13 mouse cellular contexts compared by ENCODE assay signal in genomic region chr6:37222947-37223510, GRCm38 (mm10).
DNase-seq lines count a peak whose midpoint lies in the region; ATAC-seq and TF ChIP-seq lines count a peak whose summit lies in the region.
"Had no signal": no experiment of that assay in that cellular context is flagged by ENCODE, and none has a peak within 500 bp of the region (broad histone marks: within the 10 kb centered on the region; RNA-seq: fewer than 3 reads in every experiment).

No protein-coding gene starts in this region.

- no peak overlapping the region for H3K4me2 ChIP-seq in liver, embryonic 12.5 days
- H3K4me2 ChIP-seq in CH12.LX (ENCODE audit: insufficient read depth, low read depth, poor library complexity, severe bottlenecking), result peak overlapping the region; percentile 77; the same call in 1 of the 2 replicates
- no peak overlapping the region for H3K4me2 ChIP-seq in liver, postnatal 0 days (ENCODE audit: low read depth, low read length)
- no peak overlapping the region for H3K4me2 ChIP-seq in forebrain, embryonic 15.5 days (replicated peaks)
- H3K4me2 ChIP-seq: hindbrain, embryonic 14.5 days; midbrain, embryonic 12.5 days had no signal

- H3K27ac ChIP-seq in liver, embryonic 12.5 days, result no peak overlapping the region
- peak overlapping the region; percentile 29; the same call in 1 of the 2 replicates for H3K27ac ChIP-seq in CH12.LX (ENCODE audit: insufficient read depth, low read depth)
- peak overlapping the region; percentile 22; the same call in 1 of the 2 replicates for H3K27ac ChIP-seq in liver, postnatal 0 days (ENCODE audit: low read depth)
- H3K27ac ChIP-seq in forebrain, embryonic 15.5 days (replicated peaks), result no peak overlapping the region
- H3K27ac ChIP-seq: hindbrain, embryonic 14.5 days; midbrain, embryonic 12.5 days had no signal

- DNase-seq in liver (no peak), A20 (ENCODE audit: low read depth, low spot score) (peak; percentile 34), CH12.LX (ENCODE audit: extremely low read depth) (peak; percentile 71)
- DNase-seq in liver, postnatal 0 days, result no peak
- DNase-seq in cerebellum, adult 11 months, result no peak
- DNase-seq: cerebellum, adult 11-12 months; kidney, postnatal 14 days; lung, adult 2 months had no signal

- no peaks in the 10 kb centered on the region for H3K36me3 ChIP-seq in liver, embryonic 12.5 days
- peaks cover 0 to 7% of the 10 kb centered on the region in 2 experiments for H3K36me3 ChIP-seq in CH12.LX (replicated peaks in 1 of 2; ENCODE audit: control insufficient read depth in 1 of 2, insufficient read depth in 1 of 2, low read length in 1 of 2)
- no peaks in the 10 kb centered on the region for H3K36me3 ChIP-seq in liver, postnatal 0 days (replicated peaks; ENCODE audit: insufficient read depth, low read length)
- H3K36me3 ChIP-seq in forebrain, embryonic 15.5 days, result no peaks in the 10 kb centered on the region
- H3K36me3 ChIP-seq: midbrain, embryonic 12.5 days had no signal

- no peak for TF ChIP-seq RAD21 in CH12.LX (IDR thresholded peaks at IDR 0.05; ENCODE audit: low read depth, low read length)

- H3K27me3 ChIP-seq in liver, embryonic 12.5 days (replicated peaks), result no peaks in the 10 kb centered on the region
- no peaks in the 10 kb centered on the region for H3K27me3 ChIP-seq in CH12.LX (replicated peaks)
- H3K27me3 ChIP-seq in liver, postnatal 0 days (ENCODE audit: insufficient read depth, low read length), result no peaks in the 10 kb centered on the region
- H3K27me3 ChIP-seq in forebrain, embryonic 15.5 days, result no peaks in the 10 kb centered on the region
- H3K27me3 ChIP-seq: midbrain, embryonic 12.5 days had no signal

- in situ Hi-C loops in CH12.LX (cut with MboI; ENCODE audit: low pct_ligation_motif_present, low pct_unique_long_range_greater_than_20kb, low sequenced_read_pairs), result no loop called here

- no peak for TF ChIP-seq CTCF in CH12.LX (conservative IDR thresholded peaks at IDR 0.05 in 1 of 2, IDR thresholded peaks at IDR 0.05 in 1 of 2; ENCODE audit: low read depth in 2 of 2, low read length in 2 of 2)
- no peak for TF ChIP-seq CTCF in liver, postnatal 0 days (IDR thresholded peaks at IDR 0.05; ENCODE audit: low read depth)

- H3K4me3 ChIP-seq in liver, embryonic 12.5 days, result no peak overlapping the region
- H3K4me3 ChIP-seq in CH12.LX (replicated peaks in 1 of 3; ENCODE audit: low read depth in 2 of 3, low read length in 2 of 3, poor library complexity in 1 of 3), result no peak overlapping the region
- no peak overlapping the region for H3K4me3 ChIP-seq in liver, postnatal 0 days (ENCODE audit: low read depth, low read length)
- no peak overlapping the region for H3K4me3 ChIP-seq in forebrain, embryonic 15.5 days
- H3K4me3 ChIP-seq: midbrain, embryonic 12.5 days had no signal

- no peak for TF ChIP-seq EP300 in CH12.LX (IDR thresholded peaks at IDR 0.05; ENCODE audit: low read length)
- TF ChIP-seq EP300 in liver, postnatal 0 days (IDR thresholded peaks at IDR 0.05; ENCODE audit: low read depth), result no peak

- dilution Hi-C loops in CH12.LX (cut with MboI; ENCODE audit: extremely low pct_ligation_motif_present, extremely low pct_unique_long_range_greater_than_20kb, low sequenced_read_pairs), result no loop called here

- no peaks in the 10 kb centered on the region for H3K9me3 ChIP-seq in liver, embryonic 12.5 days (replicated peaks)
- H3K9me3 ChIP-seq in CH12.LX (replicated peaks; ENCODE audit: low read length), result no peaks in the 10 kb centered on the region
- no peaks in the 10 kb centered on the region for H3K9me3 ChIP-seq in liver, postnatal 0 days (ENCODE audit: low read length)
- no peaks in the 10 kb centered on the region for H3K9me3 ChIP-seq in forebrain, embryonic 15.5 days
- H3K9me3 ChIP-seq: midbrain, embryonic 12.5 days had no signal

- H3K4me1 ChIP-seq in liver, embryonic 12.5 days, result no peaks in the 10 kb centered on the region; the same call in 1 of the 2 replicates
- H3K4me1 ChIP-seq in CH12.LX (ENCODE audit: control insufficient read depth in 1 of 2, insufficient read depth in 2 of 2), result peaks cover 20 to 32% of the 10 kb centered on the region in 2 experiments
- no peaks in the 10 kb centered on the region for H3K4me1 ChIP-seq in liver, postnatal 0 days (ENCODE audit: insufficient read depth)
- peaks cover 16% of the 10 kb centered on the region for H3K4me1 ChIP-seq in forebrain, embryonic 15.5 days

- TF ChIP-seq POLR2A in CH12.LX (IDR thresholded peaks at IDR 0.05; ENCODE audit: low read depth, low read length), result 0 out of 2 replicates have a peak, but pooled peaks have one; percentile 28

- H3K9ac ChIP-seq in liver, embryonic 12.5 days, result no peak overlapping the region
- H3K9ac ChIP-seq in CH12.LX (ENCODE audit: insufficient read depth, low read depth), result no peak overlapping the region
- no peak overlapping the region for H3K9ac ChIP-seq in liver, postnatal 0 days (replicated peaks)
- no peak overlapping the region for H3K9ac ChIP-seq in forebrain, embryonic 15.5 days (replicated peaks)
- H3K9ac ChIP-seq: hindbrain, embryonic 14.5 days; midbrain, embryonic 12.5 days had no signal

- no peaks in the 10 kb centered on the region for H3K79me2 ChIP-seq in CH12.LX (replicated peaks; ENCODE audit: control insufficient read depth, extremely low read depth, insufficient read depth, poor library complexity, severe bottlenecking)

- peak; percentile 30; the same call in 1 of the 2 replicates for ATAC-seq in liver, embryonic 12.5 days
- peak; percentile 51 for ATAC-seq in liver, postnatal 0 days
- ATAC-seq in forebrain, embryonic 15.5 days (replicated peaks), result no peak
- ATAC-seq: intestine, postnatal 0 days had no signal

- WGBS in liver, embryonic 12.5 days (ENCODE audit: insufficient replicate concordance), result 20% methylated on average over 7 of the region's 7 CpGs
- 30% methylated on average over 5 of the region's 7 CpGs for WGBS in liver, postnatal 0 days (ENCODE audit: insufficient replicate concordance)
- 69% methylated on average over 7 of the region's 7 CpGs for WGBS in forebrain, embryonic 15.5 days

TF ChIP-seq in CH12.LX, 34 proteins besides CTCF, POLR2A, EP300 and RAD21:
- no peak for TF ChIP-seq NELFE (IDR thresholded peaks at IDR 0.05; ENCODE audit: low read depth, low read length)
- TF ChIP-seq CHD2 (IDR thresholded peaks at IDR 0.05; ENCODE audit: low read length), result peak; percentile 56; the same call in 1 of the 2 replicates
- TF ChIP-seq MEF2A (IDR thresholded peaks at IDR 0.05; ENCODE audit: borderline replicate concordance, low read depth, low read length), result peak; percentile 10; the same call in 1 of the 2 replicates
- TF ChIP-seq BHLHE40 (IDR thresholded peaks at IDR 0.05; ENCODE audit: low read depth, low read length), result peak; percentile 51; the same call in 1 of the 2 replicates
- TF ChIP-seq MYC (IDR thresholded peaks at IDR 0.05; ENCODE audit: low read depth, low read length), result 0 out of 2 replicates have a peak, but pooled peaks have one; percentile 32
- no peak for TF ChIP-seq ZMIZ1 (IDR thresholded peaks at IDR 0.05; ENCODE audit: low read depth, low read length)
- no peak for TF ChIP-seq ZNF384 (IDR thresholded peaks at IDR 0.05; ENCODE audit: low read depth, low read length)

Comparison
In these comparisons a context has a peak if more than half of its experiments do, and no peak if none do; other contexts are left out.
1. H3K27ac ChIP-seq: peak in CH12.LX (single experiment) and liver, postnatal 0 days (single experiment); none in liver, embryonic 12.5 days (single experiment) and forebrain, embryonic 15.5 days (single experiment).
2. DNase-seq: peak in A20 (single experiment) and CH12.LX (single experiment); none in liver (single experiment), liver, postnatal 0 days (single experiment) and cerebellum, adult 11 months (single experiment).